Mouse (Mus musculus): Measurements from ENCODE around the gene Scrn1.

DNA sequence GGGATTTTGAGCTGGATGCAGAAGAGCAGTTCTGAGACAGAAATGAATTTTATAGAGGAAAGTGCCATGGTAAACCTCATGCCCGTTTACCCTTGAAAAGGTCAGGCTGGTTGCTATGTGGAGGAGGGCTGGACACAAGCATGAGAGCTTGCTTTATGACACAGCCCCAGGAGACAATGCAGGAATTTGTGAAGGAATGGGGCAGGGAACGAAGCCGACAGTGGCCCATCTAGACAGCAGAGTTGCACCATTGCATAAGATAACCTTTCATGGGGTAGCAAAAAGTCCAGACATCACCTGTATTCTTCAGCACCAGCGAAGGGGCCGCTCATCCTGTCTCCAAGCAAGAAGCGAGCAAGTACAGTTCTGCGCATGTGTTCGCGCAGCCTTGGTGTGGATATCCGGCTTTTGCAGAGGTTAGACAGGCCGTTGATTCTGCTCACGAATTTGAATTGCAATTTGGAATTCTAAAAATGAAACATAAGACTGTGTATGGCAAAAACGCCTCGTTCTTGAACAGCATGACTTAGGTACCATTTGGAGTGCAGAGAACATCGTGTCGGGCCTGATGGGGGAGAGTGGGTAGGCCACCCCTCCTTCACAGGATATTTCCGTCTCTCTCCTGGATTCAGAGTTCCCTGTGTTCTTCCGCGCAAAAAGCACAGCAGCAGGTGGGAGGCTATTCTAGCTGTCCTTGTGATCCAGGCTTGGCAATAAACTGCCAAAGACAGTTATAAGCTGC lies 90.2 kb downstream of the Scrn1 start:
- TF ChIP-seq USF1 (IDR thresholded peaks at IDR 0.05; ENCODE audit: low read depth) (no peak), POLR2A (IDR thresholded peaks at IDR 0.05; ENCODE audit: insufficient read length, low read depth) (no peak), MAX (IDR thresholded peaks at IDR 0.05; ENCODE audit: low read depth) (no peak), POLR2AphosphoS2 (IDR thresholded peaks at IDR 0.05; ENCODE audit: insufficient read length, low read depth) (no peak), CEBPB (IDR thresholded peaks at IDR 0.05; ENCODE audit: insufficient read depth, poor library complexity, severe bottlenecking) (no peak), E2F4 (IDR thresholded peaks at IDR 0.05; ENCODE audit: insufficient read depth) (no peak), TCF12 (IDR thresholded peaks at IDR 0.05; ENCODE audit: insufficient read depth, poor library complexity, severe bottlenecking) (no peak)
